Mouse (Mus musculus) cerebellum, adult 9-10 months (tissue): ENCODE measurements around the gene Gnb1.
"Not testable (repeated sequence)": the region's sequence is repeated elsewhere in the genome, so short reads cannot be mapped to it uniquely, and the experiment has no call there.

Experiments used
- DNase-seq: peaks from one replicate; pipeline ENCODE4 v3.0.0; 2022

Gene Gnb1

DNA sequence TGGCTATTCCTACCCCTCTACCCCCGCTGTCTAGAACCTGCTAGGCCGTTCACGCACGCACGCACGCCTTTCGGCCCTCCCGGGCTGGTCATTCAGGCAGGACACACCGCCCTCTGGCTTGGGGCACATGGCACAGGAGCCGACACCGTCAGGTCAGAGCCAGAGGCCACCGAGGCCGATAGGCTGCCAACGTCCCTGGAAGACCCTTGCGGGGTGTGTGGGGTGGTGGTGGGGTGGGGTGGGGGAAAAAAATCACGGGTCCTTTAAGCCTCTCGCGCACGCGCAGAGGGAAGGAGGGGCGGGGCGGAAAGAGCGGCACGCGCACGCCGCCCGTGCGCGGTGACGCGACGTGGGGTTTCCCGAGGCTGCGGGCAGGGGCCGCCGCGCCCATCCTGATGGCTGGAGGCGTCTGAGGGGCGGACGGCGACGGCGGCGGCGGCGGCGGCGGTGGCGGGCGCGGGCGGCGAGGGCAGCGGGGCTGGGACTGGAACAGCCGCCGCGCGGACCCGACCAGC, at the start of gene Gnb1:
Gene Gnb1, plus strand, starts transcription at position 372 of the 515 bp plus-strand sequence.
- DNase-seq = peak; percentile 92

DNA sequence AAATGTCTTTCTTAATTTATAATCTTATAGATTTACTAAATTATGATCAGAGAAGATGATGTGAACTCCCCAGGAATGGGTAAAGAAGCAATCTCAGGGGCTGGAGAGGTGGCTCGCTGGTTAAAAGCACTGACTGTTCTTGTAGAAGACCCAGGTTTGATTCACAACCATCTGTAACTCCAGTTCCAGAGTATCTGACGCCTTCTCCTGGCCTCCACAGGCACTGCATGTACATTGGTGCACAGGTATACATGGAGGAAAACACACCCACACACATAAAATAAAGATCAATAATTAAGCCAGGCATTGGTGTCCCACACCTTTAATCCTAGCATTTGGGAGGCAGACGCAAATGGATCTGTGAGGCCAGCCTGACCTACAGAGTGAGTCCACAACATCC, 48.4 kb upstream of the Gnb1 start:
- no peak for DNase-seq

DNA sequence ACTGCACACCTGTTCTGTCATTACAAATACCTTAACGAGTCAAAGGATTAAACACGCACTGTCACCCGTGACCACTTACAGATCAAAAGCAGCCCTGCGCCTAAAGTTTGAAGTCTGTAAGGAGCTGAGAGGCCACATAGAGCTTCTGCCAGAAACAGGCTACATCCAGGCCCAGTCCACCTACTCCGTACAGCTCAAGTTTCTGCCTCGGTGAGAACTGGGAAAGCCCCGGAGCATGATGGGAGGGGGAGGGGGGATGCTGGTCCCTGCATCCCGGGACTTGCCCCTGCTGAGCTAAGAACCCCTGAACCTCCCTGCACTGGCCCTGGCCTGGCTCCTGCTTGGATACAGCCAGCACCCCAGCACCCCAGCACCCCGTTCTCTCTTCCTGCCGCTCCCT, 39.6 kb upstream of the Gnb1 start:
- no peak for DNase-seq

DNA sequence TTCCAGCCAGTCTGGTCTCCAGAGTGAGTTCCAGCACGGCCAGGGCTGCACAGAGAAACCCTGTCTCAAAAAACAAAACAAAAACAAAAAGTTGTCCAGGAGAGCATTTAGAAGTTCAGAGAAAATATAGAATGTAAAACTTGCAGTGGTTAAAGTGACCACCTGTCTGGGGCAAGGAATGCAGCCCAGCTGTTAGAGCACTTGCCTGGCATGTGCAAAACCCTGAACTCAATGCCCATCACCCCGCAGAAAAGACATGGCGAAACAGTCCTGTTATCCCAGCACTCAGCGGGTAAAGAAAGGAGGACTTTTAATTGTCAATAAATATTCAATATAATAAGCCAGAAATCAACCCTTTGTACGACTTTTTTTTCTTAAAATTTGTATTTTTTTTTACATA, 32.6 kb upstream of the Gnb1 start:
- DNase-seq = no peak

DNA sequence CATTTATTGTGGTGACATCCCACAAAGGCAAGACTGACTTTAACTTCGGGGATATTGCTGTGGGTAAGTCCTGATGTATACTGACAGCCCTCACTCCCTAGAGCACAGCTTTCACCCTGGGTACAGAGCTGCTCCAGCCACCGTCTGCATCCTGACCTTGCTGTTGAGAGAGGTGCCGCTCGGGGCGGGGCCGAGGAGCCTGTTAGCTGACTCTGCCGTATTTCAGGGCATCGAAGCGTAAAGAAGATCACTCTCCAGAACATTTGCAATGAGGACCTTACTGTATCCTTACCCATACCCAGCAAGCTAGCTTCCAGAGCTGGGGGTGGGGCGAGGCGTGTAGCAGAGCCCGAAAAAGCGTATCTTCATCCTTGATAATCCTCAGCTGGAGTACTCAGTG, 28.1 kb upstream of the Gnb1 start:
- DNase-seq = no peak

DNA sequence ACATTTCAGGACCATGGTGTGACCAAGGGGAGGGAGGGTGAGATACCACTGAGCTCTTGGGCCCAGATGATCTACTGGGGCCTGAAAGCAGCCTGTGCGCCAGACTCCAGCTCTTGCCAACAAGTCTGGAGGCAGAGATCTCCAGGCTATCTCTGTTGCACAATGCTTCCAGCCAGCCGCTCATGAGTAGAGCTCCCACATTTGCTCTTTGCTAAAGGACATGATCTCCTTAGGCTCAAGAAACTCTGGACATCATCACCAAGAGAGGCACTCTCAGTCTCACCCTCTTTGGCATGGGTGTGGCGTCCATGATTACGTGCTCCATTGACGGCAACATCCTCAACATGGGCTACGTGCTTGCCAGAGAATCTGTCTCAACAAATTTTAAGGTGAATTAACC, 27.6 kb upstream of the Gnb1 start:
- DNase-seq = no peak

DNA sequence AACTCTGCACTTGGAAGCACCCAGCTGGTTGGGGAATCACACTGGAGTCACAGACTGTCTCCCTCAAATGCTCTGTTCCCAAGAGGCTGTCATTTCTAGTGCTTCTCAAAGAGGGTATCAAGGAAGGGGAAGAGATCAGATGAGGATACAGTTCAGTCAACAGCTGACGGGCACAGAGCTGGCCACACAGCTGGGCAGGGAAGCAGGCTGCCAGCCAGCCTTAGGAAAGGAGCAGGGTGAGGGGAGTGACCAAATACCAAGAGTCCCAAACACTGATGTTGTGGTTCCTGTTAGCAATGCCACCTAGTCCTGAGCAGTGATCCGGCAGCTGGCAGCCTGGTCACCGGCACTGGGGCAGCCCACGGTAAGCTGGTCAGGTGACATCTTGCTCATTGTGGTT, 27.1 kb upstream of the Gnb1 start:
- DNase-seq = no peak

DNA sequence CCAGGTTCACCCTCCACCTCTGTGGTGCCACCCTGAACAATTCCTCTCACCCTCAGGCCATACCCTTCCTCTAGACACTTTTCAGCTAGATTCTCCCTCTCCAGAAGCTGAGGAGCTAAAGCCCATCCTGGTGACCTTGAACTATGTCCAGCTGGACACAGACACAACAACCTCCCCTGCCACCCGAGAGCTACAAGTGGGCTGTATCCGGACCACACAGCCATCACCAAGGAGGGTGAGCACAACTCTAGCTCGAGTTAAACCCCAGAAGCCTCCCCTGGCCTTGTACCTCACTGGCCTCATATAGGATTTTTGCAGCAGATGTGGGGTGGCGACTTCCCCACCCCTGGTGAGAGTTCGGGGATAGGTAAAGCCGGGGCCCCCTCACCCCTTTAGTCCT, 25.6 kb upstream of the Gnb1 start:
- DNase-seq = no peak

DNA sequence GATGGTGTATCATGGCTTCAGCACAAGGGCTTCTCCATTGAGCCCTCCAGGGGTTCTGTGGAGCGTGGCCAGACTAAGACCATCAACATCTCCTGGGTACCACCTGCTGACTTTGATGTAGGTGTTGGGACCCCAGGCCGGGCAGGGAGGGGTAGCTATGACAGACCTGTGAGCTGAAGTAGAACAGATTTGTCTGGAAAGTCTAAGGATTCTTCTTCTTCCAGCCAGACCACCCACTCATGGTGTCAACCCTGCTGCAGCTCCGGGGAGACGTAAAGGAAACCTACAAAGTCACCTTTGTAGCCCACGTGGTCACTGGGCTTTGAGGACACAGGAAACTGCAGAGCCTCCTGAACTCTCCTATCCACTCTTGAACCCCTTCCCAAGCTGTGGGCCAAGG, 25.1 kb upstream of the Gnb1 start:
- no peak for DNase-seq

DNA sequence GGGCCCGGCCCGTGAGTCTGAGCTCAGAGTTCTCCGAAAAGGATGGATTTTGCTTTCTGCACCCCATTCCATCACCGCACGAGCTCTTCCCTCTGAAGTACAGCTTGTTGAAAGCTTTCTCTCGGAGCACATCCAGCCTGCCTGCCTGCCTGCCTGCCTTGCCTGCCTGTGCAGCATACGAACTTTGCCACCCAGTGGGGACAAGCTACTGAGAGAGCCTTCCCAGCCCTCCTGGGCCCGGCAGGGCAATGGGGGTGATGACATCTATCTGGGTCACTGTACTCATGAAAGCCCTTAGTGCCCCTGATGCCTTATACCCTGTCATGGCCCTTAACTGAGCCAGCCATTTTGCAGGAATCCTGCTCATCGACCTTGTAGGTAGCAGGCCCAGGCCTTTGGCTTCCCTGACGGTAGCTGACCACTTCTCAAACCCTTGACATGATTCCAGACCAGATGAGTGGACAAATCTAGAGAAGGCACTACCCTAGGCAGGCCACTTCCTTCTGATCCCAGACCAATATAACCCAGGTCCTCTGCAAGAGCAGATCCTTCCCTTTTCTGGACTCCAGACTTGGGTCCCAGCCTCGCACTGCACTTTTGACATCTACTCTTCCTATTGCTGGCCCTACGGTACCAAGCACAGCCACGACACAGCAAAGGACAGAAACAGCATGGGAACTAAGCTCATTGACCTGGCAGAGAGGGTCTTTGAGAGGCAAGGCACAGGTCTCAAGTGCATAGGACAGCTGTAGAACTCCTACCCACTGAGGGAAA, 23.7 kb upstream of the Gnb1 start:
- no peak for DNase-seq

DNA sequence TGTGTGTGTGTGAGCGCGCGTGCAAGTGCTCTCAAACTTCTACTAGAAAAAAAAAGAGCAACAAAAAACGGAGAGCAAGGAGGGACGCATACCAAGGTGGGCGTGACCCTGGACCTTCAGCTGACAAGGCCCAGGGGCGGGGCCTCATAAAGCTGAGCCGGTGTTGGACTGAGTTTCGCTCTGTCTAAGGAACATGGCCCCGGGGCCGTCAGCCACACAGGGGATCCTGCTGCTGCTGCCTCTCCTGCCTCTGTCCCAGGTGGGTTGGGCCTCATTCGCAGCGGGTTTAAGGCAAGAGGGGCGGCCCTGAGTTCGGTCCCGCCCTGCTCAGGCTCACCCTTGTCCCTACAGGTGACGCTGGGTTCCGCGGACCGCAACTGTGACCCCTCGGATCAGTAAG, 22.2 kb upstream of the Gnb1 start, which contains the start of gene Tmem52:
Gene Tmem52, plus strand, starts transcription at position 163 of the 400 bp plus-strand sequence.
- DNase-seq = no peak

DNA sequence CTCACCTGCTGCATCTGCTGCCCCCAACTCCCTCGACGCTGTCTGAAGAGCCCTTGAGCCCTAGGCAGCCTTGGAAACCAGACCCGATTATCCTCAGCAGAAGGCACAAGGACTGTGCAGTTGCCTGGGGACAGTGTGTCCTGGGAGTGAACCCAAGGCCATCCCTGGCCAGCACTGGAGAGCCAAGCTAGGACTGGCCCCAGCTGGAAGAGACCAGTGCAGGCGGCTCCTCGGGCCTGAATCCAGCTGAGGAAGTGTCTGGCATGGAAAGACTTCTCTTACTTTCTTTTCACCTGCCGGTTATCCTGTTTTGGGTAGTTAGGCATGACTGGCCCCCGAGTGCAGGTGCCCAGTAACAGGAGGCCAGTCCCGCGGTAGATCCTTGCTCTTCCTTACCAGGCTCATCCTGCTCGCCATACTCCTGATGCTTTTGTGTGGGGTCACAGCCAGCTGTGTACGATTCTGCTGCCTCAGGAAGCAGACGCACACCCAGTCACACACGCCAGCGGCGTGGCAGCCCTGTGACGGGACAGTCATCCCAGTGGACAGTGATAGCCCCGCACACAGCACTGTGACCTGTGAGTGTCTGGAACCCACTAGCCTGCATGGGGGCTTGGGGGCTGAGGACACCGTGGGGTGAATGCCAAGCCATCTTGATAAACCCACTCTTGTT, 21.4 kb upstream of the Gnb1 start:
- DNase-seq = no peak

DNA sequence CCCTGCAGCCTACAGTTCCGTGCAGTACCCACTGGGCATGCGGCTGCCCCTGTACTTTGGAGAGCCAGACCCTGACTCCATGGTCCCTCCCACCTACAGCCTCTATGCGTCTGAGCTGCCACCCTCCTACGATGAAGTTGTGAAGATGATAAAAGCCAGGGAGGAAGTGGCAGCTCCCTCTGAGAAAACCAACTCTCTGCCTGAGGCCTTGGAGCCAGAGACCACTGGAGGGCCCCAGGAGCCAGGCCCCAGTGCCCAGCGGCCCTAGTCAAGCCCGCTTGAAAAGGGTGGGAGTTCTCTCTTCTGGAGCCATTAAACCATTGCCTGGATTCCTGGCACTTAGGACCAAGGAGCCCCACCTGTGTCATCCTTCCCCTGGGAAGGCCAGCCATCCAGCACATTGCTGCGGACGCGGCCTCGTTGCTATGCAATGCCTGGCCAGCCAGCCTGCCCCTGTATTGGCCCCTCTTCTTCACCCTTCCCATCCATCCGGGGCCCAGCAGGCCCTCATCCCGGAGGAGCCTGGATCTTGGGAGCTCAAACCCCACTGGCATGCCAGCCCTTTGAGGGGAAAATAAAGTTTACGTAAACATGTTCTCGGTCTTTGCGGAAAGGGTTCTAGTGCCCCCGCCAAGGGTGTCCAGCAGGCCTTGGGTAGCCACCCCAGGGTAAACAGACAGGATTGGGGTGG, 20.8 kb upstream of the Gnb1 start:
- no peak for DNase-seq

DNA sequence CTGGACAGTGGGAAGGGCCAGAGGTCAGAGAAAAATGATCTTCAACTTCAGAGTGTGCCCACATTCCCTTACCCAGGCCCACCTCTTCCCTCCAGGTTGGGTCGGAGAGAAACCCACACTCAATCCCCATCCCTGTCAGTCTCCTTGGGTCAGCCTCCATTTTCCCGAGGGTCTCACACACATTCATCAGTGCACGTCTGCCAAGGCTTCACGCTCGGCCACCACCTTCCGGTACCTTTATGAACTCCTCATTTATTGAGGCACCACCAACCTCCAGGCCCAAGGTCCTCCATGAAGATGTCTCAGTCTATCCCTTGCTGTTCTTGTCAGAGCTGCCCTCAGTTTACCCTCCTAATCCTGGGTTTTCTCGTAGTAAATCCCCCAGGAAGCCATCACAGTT, 20.2 kb upstream of the Gnb1 start:
- no peak for DNase-seq

DNA sequence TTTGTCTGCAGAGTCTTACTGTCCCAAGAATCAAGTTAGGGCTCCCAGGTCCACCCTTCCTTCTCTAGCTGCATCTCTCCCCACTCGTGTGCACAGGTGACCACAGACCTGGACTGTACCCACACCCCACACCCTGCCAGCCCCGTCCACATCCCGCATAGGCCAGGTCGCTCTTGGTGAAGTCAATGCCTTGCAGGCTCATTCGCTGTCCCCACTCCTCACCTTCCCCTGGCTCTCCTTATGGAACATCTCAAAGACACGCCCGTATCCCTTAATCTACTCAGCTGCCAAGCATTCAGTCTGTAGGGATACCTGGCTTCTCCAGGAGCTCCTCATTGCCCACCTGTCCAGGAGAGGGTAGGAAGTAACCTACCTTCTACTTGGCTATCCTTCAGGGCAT, 19.8 kb upstream of the Gnb1 start:
- no peak for DNase-seq

DNA sequence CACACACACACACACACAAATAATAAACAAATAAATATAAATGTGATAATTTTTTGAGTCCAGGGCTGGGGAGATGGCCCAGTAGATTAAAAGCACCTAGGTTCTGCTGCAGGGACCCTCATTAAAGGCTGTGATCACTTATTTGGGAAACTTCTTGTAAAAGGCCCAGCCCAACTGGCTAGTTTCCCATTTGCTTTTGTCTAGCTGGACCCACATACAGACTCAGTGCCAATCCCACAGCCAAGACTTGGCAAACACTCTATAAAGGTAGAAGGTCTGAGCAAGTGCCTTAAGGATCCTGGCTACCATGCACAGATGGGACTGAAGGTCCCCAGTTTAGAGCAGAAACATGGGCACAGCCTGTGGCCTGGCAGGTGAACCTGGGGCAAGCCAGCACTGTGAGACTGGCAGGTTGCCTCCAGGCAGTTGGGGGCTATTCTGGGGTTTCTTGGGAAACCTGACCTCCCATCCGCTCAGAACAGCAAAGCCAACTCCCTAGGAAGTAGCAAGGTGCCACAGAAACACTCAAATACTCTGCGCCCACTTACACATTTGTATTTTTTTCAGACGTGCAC, 18.4 kb upstream of the Gnb1 start:
- DNase-seq = peak; percentile 86

DNA sequence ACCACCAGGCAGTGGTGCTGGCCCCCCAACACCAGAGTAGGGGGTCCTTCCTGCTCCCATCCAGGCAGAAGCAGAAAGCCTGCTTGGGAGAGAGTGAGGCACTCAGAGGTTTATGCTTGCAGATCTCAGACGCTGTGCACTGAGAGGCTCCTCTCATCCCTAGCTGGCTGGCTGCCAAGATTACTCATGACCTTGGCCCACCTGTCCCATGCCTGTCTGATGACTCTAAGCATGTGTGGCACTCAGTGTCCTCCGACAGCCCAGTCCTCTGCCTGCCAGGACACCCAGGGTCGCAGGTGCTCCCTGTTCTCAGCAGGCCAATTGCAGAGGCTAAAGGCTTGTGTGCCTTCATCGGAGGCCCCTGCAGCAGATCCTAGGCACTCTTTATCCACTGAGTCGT, 17.8 kb upstream of the Gnb1 start:
- peak; percentile 83 for DNase-seq

DNA sequence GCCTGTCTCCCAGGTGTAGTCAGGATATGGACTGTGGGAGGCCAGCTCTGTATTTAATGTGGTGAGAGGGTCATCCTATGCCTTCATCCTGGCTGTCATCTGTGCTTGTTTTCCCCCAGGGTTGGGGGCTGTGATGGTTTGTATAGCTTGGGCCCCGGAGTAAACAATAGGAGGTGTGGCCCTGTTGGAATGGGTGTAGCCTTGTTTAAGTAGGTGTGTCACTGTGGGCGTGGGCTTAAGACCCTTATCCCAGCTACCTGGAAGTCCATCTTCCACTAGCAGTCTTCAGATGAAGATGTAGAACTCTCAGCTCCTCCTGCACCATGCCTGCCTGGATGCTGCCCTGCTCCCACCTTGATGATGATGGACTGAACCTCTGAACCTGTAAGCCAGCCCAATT, 17.4 kb upstream of the Gnb1 start:
- DNase-seq = not testable (repeated sequence)

DNA sequence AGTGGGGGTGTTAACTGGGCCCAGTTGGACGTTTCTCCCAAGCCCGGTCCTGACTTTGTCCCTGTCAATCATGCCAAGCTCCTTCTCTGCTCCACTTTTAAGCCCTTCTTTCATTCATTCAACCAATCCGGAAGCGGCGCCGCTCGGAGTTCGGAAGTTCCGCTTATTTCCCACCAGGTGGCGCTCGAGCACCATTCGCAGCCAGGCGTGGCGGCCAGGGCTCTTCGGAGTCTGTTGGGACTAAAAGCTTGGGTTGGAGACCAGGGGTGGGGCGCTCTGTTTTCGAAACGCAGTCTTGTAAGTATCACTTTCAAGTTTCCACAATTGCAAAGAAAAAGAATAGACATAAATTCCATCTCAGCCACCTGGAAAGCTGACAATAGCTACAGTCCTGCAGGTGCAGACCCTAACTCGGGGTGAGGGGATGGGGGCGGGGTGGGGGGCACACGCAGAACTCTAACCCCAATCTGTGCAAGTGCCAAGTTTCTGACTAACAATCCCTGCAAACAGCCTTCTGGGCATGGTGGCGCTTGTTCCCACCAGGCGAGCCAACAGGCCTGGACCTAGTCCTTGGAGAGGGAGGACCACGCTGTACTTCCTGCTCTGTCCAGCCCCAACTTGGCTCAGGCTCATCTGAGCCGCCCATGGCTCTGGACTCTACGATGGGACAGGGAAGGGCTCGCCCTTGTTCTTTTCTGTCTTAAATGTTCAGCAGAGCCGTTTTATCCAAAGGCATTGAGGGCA, 9.6 kb upstream of the Gnb1 start:
- DNase-seq = peak; percentile 83

DNA sequence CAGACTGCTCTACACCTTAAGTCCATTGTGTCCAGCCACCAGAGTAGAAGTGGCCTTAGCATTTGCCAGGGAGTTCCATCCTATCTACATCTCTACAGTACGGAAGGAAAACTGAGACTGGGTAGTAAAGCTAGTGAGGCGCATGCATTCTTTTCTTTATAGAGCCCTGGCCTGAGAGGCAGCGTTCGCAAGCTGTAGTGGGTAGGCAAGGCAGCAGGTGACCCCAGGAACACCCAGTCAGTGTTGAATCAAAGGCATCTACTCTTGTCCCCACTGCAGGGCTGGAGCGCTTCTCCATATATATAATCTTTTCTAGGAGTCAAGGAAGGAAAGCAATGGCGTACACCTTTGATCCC, 9.1 kb upstream of the Gnb1 start:
- no peak for DNase-seq

DNA sequence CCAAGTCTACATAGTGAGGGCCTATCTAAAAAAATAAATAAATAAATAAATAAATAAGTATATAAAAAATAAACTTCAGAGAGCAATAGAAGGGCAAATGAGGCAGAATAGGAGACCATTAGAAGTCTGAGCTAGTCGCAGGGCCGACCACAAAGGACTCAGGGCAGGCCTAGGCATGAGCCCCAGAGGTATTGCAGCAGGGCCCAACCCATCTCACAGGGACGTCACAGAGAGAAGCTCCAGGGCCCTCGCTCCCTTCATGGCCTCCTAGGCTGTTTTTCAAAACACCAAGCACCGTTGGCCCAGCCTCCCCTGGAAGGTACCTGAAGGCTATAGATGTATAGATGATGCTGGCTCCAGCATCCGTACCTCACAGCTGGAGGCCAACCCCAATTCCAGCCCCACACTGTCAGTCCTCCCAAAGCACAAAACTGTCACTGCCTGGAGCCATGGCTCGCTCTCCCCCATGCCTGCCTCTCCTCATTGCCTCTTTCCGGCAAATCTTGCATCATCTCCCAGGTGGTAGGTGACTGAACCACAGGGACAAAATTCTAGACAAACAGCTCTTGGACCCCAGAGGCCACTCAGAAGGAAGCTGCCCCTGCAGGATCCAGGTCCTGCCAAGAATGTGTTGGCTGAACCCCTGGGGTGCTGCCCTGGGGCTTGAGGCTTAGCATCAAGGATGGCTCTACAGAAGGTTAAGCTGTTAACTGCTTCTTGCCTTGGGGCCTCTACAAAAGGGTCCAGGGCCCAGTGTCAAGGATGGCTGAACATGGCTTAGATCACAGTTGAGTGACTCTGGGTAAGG, 8.2 kb upstream of the Gnb1 start:
- no peak for DNase-seq

DNA sequence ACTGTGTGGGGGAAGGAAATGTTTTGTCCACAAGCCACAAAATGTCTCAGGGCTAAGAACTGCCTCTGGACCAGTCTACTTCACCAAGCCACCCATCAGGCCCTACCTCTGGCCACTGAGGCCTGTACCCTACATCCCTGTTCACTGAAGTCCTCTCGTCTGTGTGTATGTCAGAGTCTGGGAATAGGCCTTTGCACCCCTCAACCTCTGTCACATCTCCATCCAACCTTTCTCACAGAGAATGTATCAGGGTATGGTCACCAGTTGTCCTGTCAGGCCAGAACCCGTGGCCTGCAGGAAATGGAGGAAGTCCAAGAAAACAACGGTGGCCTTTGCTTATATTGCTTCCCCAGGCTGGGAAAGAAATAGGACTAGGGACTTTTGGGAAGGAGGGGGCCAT, 5.6 kb upstream of the Gnb1 start:
- no peak for DNase-seq
